In the genomic region with DNA sequence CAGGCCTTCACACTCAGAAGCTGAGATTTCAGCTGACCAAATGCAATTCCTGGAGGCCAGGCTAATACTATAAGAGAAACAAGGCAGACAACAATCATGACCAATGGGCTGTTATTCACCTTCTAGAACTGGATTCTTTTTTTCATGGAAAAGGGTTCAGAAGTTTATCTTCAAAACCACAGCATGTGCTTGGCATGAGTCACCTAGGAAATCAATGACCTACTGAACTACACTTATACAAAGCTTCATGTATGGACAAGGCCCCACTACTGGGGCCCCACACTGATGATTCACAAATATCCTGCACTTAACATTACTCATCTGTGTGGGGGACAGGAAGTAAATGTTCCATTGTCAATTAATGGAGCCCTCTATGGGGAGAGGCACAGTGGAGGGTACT, we compare ENCODE assay signal across 29 mouse cellular contexts.
A peak's percentile ranks its signal among the peaks of the same experiment; 100 is the strongest.
DNase-seq lines count a peak whose midpoint lies in the region; ATAC-seq and TF ChIP-seq lines count a peak whose summit lies in the region.
"Had no signal": no experiment of that assay in that cellular context is flagged by ENCODE, and none has a peak within 500 bp of the region (broad histone marks: within the 10 kb centered on the region; RNA-seq: fewer than 3 reads in every experiment).

No protein-coding gene starts in this region.

- no peaks in the 10 kb centered on the region for H3K27me3 ChIP-seq in stomach, postnatal 0 days (ENCODE audit: control insufficient read depth, insufficient read depth, low read length)
- H3K27me3 ChIP-seq: CH12.LX; embryonic facial prominence, embryonic 13.5 days; embryonic facial prominence, embryonic 15.5 days; forebrain, embryonic 12.5 days; Patski had no signal

- no peaks in the 10 kb centered on the region for H3K9me3 ChIP-seq in stomach, postnatal 0 days (ENCODE audit: control insufficient read depth, low read length)
- H3K9me3 ChIP-seq: embryonic facial prominence, embryonic 13.5 days; embryonic facial prominence, embryonic 15.5 days; forebrain, embryonic 10.5 days; forebrain, embryonic 12.5 days; G1E had no signal

- no peaks in the 10 kb centered on the region for H3K4me1 ChIP-seq in stomach, postnatal 0 days (replicated peaks; ENCODE audit: control insufficient read depth, insufficient read depth)
- H3K4me1 ChIP-seq: embryonic facial prominence, embryonic 15.5 days; forebrain, embryonic 10.5 days; forebrain, embryonic 12.5 days had no signal

- DNase-seq in 3T3-L1 (ENCODE audit: low read depth, low spot score) (peak; percentile 83), 416B (ENCODE audit: low read depth) (peak; percentile 26)
- peak; percentile 19 for DNase-seq in Muller cell, postnatal 12 days (ENCODE audit: inconsistent ontology term)
- DNase-seq in stomach, postnatal 0 days (ENCODE audit: low spot score) = no peak
- DNase-seq in left cerebral cortex, postnatal 10 days (ENCODE audit: extremely low spot score in 1 of 2, low spot score in 2 of 2) = no peak
- DNase-seq in thymus, postnatal 10 days (ENCODE audit: low spot score in 2 of 2) = no peak
- no peak for DNase-seq in frontal cortex, adult 2 months (ENCODE audit: extremely low spot score in 1 of 2, low spot score in 1 of 2)
- DNase-seq: adrenal gland, adult 8-10 months; adrenal gland, postnatal 14 days; adrenal gland, postnatal 36 days; cerebellum, adult 11 months; cerebellum, adult 18-20 months; cerebellum, adult 8-10 months; cerebellum, adult 9-11 months; cerebellum, postnatal 14 days; cerebellum, postnatal 36 days; embryo, embryonic 11 days had no signal

- no peak for TF ChIP-seq CTCF in stomach, postnatal 0 days (IDR thresholded peaks at IDR 0.05; ENCODE audit: low read depth)

- no peak overlapping the region for H3K4me2 ChIP-seq in stomach, postnatal 0 days (replicated peaks; ENCODE audit: low read depth)
- H3K4me2 ChIP-seq: embryonic facial prominence, embryonic 13.5 days; embryonic facial prominence, embryonic 15.5 days; forebrain, embryonic 12.5 days had no signal

- H3K27ac ChIP-seq in stomach, postnatal 0 days (replicated peaks) = no peak overlapping the region
- H3K27ac ChIP-seq: embryonic facial prominence, embryonic 13.5 days; embryonic facial prominence, embryonic 15.5 days; forebrain, embryonic 10.5 days; forebrain, embryonic 12.5 days had no signal

- peak; percentile 61 for ATAC-seq in stomach, postnatal 0 days (ENCODE audit: low FRiP score, low TSS enrichment)
- ATAC-seq: activated CD4-positive, CD25-positive, alpha-beta regulatory T cell, adult 4 months; CD4-positive, CD25-positive, alpha-beta regulatory T cell, adult 4 months; forebrain, embryonic 14.5 days; forebrain, embryonic 16.5 days; Patski had no signal

- no peaks in the 10 kb centered on the region for H3K36me3 ChIP-seq in stomach, postnatal 0 days (ENCODE audit: control insufficient read depth, insufficient read depth, low read length)
- H3K36me3 ChIP-seq: embryonic facial prominence, embryonic 13.5 days; embryonic facial prominence, embryonic 15.5 days; forebrain, embryonic 10.5 days; forebrain, embryonic 12.5 days; G1E had no signal

- no peak overlapping the region for H3K4me3 ChIP-seq in stomach, postnatal 0 days (ENCODE audit: low read depth, low read length)
- H3K4me3 ChIP-seq: embryonic facial prominence, embryonic 13.5 days; embryonic facial prominence, embryonic 15.5 days; erythroblast, embryonic 14.5 days; forebrain, embryonic 10.5 days; forebrain, embryonic 12.5 days had no signal

- H3K9ac ChIP-seq in stomach, postnatal 0 days (ENCODE audit: low read length) = no peak overlapping the region
- H3K9ac ChIP-seq: embryonic facial prominence, embryonic 13.5 days; embryonic facial prominence, embryonic 15.5 days; forebrain, embryonic 12.5 days had no signal

- TF ChIP-seq EP300 in stomach, postnatal 0 days (optimal IDR thresholded peaks at IDR 0.05) = no peak

- intact Hi-C loops in left cerebral cortex, postnatal 10 days (cut with DNase I) = loop anchor here (10.0 kb wide), 2 partner anchors 296 to 436 kb away; no protein-coding TSS in a partner anchor

Comparison
In these comparisons a context has a peak if more than half of its experiments do, and no peak if none do; other contexts are left out.
1. DNase-seq: peak in 3T3-L1 (single experiment), 416B (single experiment) and Muller cell, postnatal 12 days (single experiment); none in stomach, postnatal 0 days (single experiment), left cerebral cortex, postnatal 10 days (0 of 2), thymus, postnatal 10 days (0 of 2) and frontal cortex, adult 2 months (0 of 2).